Mouse (Mus musculus): ENCODE measurements at regions not wholly inside any gene's neighbourhood (a gene's known extent, or its start where the extent isn't known, plus 50 kb on each side); places are given as distances from the start of the nearest gene placed in this dataset.

- H3K4me3 ChIP-seq: no peak overlapping the region
- H3K27ac ChIP-seq: no peak overlapping the region
- no peak for TF ChIP-seq CTCF (IDR thresholded peaks at IDR 0.05)
- DNase-seq: no peak
- intact Hi-C loops (cut with DNase I): no loop called here
These were observed 50.0 kb upstream of the Tiparp start for GRCm38 (mm10) chr3:65478215-65478614.

- Histone ChIP-seq H3K27ac (no peak overlapping the region), H3K4me3 (no peak overlapping the region)
- no peak for DNase-seq
- intact Hi-C loops (cut with DNase I): no loop called here
- no peak for TF ChIP-seq CTCF (IDR thresholded peaks at IDR 0.05)
These were observed 51.1 kb upstream of the Tiparp start for GRCm38 (mm10) chr3:65477111-65477510.

- no peak for TF ChIP-seq CTCF (IDR thresholded peaks at IDR 0.05)
- no peak overlapping the region for H3K4me3 ChIP-seq
- no peak for DNase-seq
- intact Hi-C loops (cut with DNase I): no loop called here
- no peak overlapping the region for H3K27ac ChIP-seq
These were observed 51.9 kb upstream of the Tiparp start for GRCm38 (mm10) chr3:65476091-65476953.

GRCm38 (mm10) chr3:65474585-65474984 is 53.6 kb upstream of the Tiparp start:
- TF ChIP-seq CTCF (IDR thresholded peaks at IDR 0.05): no peak
- DNase-seq: no peak
- H3K27ac ChIP-seq: no peak overlapping the region
- H3K4me3 ChIP-seq: no peak overlapping the region
- intact Hi-C loops (cut with DNase I): no loop called here

GRCm38 (mm10) chr3:65471796-65472195 is 56.4 kb upstream of the Tiparp start:
- intact Hi-C loops (cut with DNase I): loop anchor here (2.0 kb wide), 1 partner anchor 55 kb away; no protein-coding TSS in a partner anchor
- peak; percentile 86 for DNase-seq
- H3K27ac ChIP-seq: peak overlapping the region; percentile 58
- no peak for TF ChIP-seq CTCF (IDR thresholded peaks at IDR 0.05)
- no peak overlapping the region for H3K4me3 ChIP-seq

GRCm38 (mm10) chr3:65469207-65469606 is 59.0 kb upstream of the Tiparp start:
- intact Hi-C loops (cut with DNase I): no loop called here
- Histone ChIP-seq H3K27ac (no peak overlapping the region), H3K4me3 (no peak overlapping the region)
- no peak for TF ChIP-seq CTCF (IDR thresholded peaks at IDR 0.05)
- DNase-seq: no peak

GRCm38 (mm10) chr3:65464769-65465168 is 63.4 kb upstream of the Tiparp start:
- H3K27ac ChIP-seq: no peak overlapping the region
- H3K4me3 ChIP-seq: no peak overlapping the region
- no peak for DNase-seq
- intact Hi-C loops (cut with DNase I): no loop called here
- no peak for TF ChIP-seq CTCF (IDR thresholded peaks at IDR 0.05)

- TF ChIP-seq CTCF (IDR thresholded peaks at IDR 0.05): no peak
- H3K4me3 ChIP-seq: no peak overlapping the region
- no peak overlapping the region for H3K27ac ChIP-seq
- no peak for DNase-seq
- intact Hi-C loops (cut with DNase I): no loop called here
These were observed 67.3 kb upstream of the Tiparp start for GRCm38 (mm10) chr3:65460936-65461335.

- intact Hi-C loops (cut with DNase I): no loop called here
- Histone ChIP-seq H3K27ac (no peak overlapping the region), H3K4me3 (no peak overlapping the region)
- TF ChIP-seq CTCF (IDR thresholded peaks at IDR 0.05): no peak
- no peak for DNase-seq
These were observed 67.3 kb upstream of the Ssr3 start for GRCm38 (mm10) chr3:65459702-65460101.

- H3K4me3 ChIP-seq: no peak overlapping the region
- 0 out of 2 replicates have a peak overlapping the region, but pooled peaks have one; percentile 24 for H3K27ac ChIP-seq
- TF ChIP-seq CTCF (IDR thresholded peaks at IDR 0.05): no peak
- no peak for DNase-seq
- intact Hi-C loops (cut with DNase I): no loop called here
These were observed 65.5 kb upstream of the Ssr3 start for GRCm38 (mm10) chr3:65457931-65458330.

- DNase-seq: peak; percentile 77
- intact Hi-C loops (cut with DNase I): no loop called here
- Histone ChIP-seq H3K27ac (peak overlapping the region; percentile 68), H3K4me3 (no peak overlapping the region)
- no peak for TF ChIP-seq CTCF (IDR thresholded peaks at IDR 0.05)
These were observed 63.3 kb upstream of the Ssr3 start for GRCm38 (mm10) chr3:65455597-65456284.

- no peak for TF ChIP-seq CTCF (IDR thresholded peaks at IDR 0.05)
- intact Hi-C loops (cut with DNase I): loop anchor here (5.0 kb wide), 1 partner anchor 73 kb away; the partner anchor contains the start of gene Tiparp
These were observed 61.9 kb upstream of the Ssr3 start for GRCm38 (mm10) chr3:65454301-65454700.

GRCm38 (mm10) chr3:65449176-65449575 is 56.8 kb upstream of the Ssr3 start:
- intact Hi-C loops (cut with DNase I): no loop called here
- peak; percentile 37 for DNase-seq
- H3K4me3 ChIP-seq: no peak overlapping the region
- H3K27ac ChIP-seq: peak overlapping the region; percentile 79
- no peak for TF ChIP-seq CTCF (IDR thresholded peaks at IDR 0.05)

More at GRCm38 (mm10) chr3:65454301-65454700, 61.9 kb upstream of the Ssr3 start:
- Histone ChIP-seq H3K27ac (no peak overlapping the region), H3K4me3 (no peak overlapping the region)
- no peak for DNase-seq

All from gastrocnemius, adult 2 months (tissue).